Mouse (Mus musculus) ES-Bruce4 (cell line): ENCODE data around the gene Acsl1. TPM values are rescaled to one million over a fixed set of nuclear protein-coding genes. Genes with fewer than 3 reads are reported as not detected.

Experiments
- H3K27ac ChIP-seq: 2 replicates; pipeline ENCODE4 v1.5.1; 2012; ENCODE audit warnings: low read length, inconsistent platforms; ENCODE audit not compliant: insufficient read depth
- H3K27me3 ChIP-seq: 2 replicates; pipeline ENCODE4 v1.6.1; 2012; ENCODE audit warnings: mild to moderate bottlenecking, low read length, inconsistent platforms; ENCODE audit not compliant: control insufficient read depth, poor library complexity, insufficient read depth, severe bottlenecking
- H3K36me3 ChIP-seq: 2 replicates; pipeline ENCODE4 v1.6.1; 2012; ENCODE audit warnings: inconsistent platforms, mild to moderate bottlenecking, low read length, moderate library complexity; ENCODE audit not compliant: control insufficient read depth, poor library complexity, insufficient read depth, severe bottlenecking
- H3K4me1 ChIP-seq: one replicate; pipeline ENCODE4 v1.8.1; 2011; ENCODE audit warnings: low read length; ENCODE audit not compliant: control insufficient read depth, insufficient read depth
- H3K4me3 ChIP-seq: 2 replicates; pipeline ENCODE4 v1.5.1; 2011; ENCODE audit warnings: low read depth, mild to moderate bottlenecking, low read length
- H3K9ac ChIP-seq: 2 replicates; pipeline ENCODE4 v1.6.1; 2012; ENCODE audit warnings: low read depth, mild to moderate bottlenecking, inconsistent platforms; ENCODE audit not compliant: poor library complexity, severe bottlenecking
- H3K9me3 ChIP-seq: replicated peaks from 2 replicates; pipeline ENCODE4 v1.6.1; 2012; ENCODE audit warnings: mild to moderate bottlenecking, low read length, inconsistent platforms; ENCODE audit not compliant: control insufficient read depth, poor library complexity, insufficient read depth, severe bottlenecking
- CTCF ChIP-seq: IDR thresholded peaks from one replicate; pipeline ENCODE4 v1.8.1; 2011; ENCODE audit warnings: low read depth, low read length
- EP300 ChIP-seq: IDR thresholded peaks from 2 replicates; pipeline ENCODE4 v1.6.1; 2011; ENCODE audit warnings: low read depth, low read length; ENCODE audit not compliant: insufficient read depth
- POLR2A ChIP-seq: IDR thresholded peaks from one replicate; pipeline ENCODE4 v1.8.1; 2011; ENCODE audit warnings: low read length; ENCODE audit not compliant: insufficient read depth
- polyA plus RNA-seq: library from polyadenylated mRNA; stranded (reverse); fragments of >200 nt; gene quantifications from 2 replicates; pipeline ENCODE4 v1.2.4, GENCODE M21; 2011; ENCODE audit warnings: low read depth; ENCODE audit not compliant: missing spikeins, insufficient read depth, insufficient read length

Gene Acsl1
- polyA plus RNA-seq, 1 experiment, result 18.8 TPM

GRCm38 (mm10) chr8:46478783-46479182 lies 7.9 kb downstream of the Acsl1 start:
- peaks cover 2% of the 10 kb centered on the region for H3K4me1 ChIP-seq
- no peak overlapping the region for H3K4me3 ChIP-seq
- H3K27ac ChIP-seq, result no peak overlapping the region
- TF ChIP-seq EP300 (no peak), POLR2A (no peak), CTCF (no peak)
- no peaks in the 10 kb centered on the region for H3K27me3 ChIP-seq
- no peak overlapping the region for H3K9ac ChIP-seq
- no peaks in the 10 kb centered on the region; the same call in 1 of the 2 replicates for H3K36me3 ChIP-seq
- H3K9me3 ChIP-seq, result no peaks in the 10 kb centered on the region

GRCm38 (mm10) chr8:46479794-46480532 lies 9.1 kb downstream of the Acsl1 start:
- no peaks in the 10 kb centered on the region; the same call in 1 of the 2 replicates for H3K36me3 ChIP-seq
- TF ChIP-seq EP300 (no peak), POLR2A (no peak), CTCF (no peak)
- peaks cover 2% of the 10 kb centered on the region for H3K4me1 ChIP-seq
- no peak overlapping the region for H3K27ac ChIP-seq
- H3K27me3 ChIP-seq, result no peaks in the 10 kb centered on the region
- no peaks in the 10 kb centered on the region for H3K9me3 ChIP-seq
- no peak overlapping the region for H3K9ac ChIP-seq
- H3K4me3 ChIP-seq, result no peak overlapping the region

DNA sequence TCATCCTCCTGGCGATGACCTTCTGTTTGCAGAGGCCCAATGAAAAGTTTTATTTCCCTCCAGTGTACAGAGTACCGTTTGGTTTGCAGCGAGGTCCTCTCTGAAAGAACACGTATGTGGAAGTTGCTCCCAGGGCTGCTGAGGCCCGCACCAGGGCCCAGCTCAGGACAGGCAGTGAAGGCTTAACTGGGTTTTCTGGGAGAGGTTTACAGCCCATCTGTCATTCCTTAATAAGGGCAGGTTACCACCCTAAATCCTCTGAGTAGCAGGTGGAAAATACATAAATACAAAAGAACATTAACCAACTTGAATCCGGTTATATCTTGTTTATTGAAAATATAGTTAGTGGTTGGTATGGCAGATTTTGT lies 9.7 kb downstream of the Acsl1 start:
- TF ChIP-seq POLR2A (no peak), CTCF (no peak), EP300 (no peak)
- Histone ChIP-seq H3K4me1 (peaks cover 2% of the 10 kb centered on the region), H3K27me3 (no peaks in the 10 kb centered on the region), H3K27ac (no peak overlapping the region), H3K9ac (no peak overlapping the region), H3K4me3 (no peak overlapping the region), H3K36me3 (no peaks in the 10 kb centered on the region; the same call in 1 of the 2 replicates), H3K9me3 (no peaks in the 10 kb centered on the region)

DNA sequence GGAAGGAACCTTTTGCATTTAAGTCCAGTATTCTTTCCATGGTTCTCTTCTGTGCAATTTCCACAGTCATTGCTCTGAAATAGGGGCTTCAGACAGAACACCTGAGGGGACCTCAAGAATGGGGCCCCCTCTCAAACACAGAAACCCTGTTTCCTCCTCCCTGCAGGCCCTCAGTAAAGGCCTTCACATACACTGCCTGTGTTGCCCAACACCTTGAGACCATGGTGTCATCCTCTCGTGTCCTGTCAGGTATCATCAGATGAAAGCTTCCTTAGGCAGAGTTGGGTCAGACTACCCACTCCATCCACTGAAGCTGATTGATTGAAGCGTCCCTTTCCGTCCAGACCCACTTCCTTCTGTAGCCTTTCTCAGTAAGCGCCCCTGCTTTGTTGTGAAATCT lies 11.9 kb downstream of the Acsl1 start:
- Histone ChIP-seq H3K36me3 (no peaks in the 10 kb centered on the region; the same call in 1 of the 2 replicates), H3K27ac (no peak overlapping the region), H3K4me3 (no peak overlapping the region), H3K27me3 (no peaks in the 10 kb centered on the region), H3K9me3 (no peaks in the 10 kb centered on the region), H3K4me1 (peaks cover 2% of the 10 kb centered on the region), H3K9ac (no peak overlapping the region)
- no peak for TF ChIP-seq CTCF
- TF ChIP-seq EP300, result no peak
- no peak for TF ChIP-seq POLR2A

- H3K9me3 ChIP-seq, result no peaks in the 10 kb centered on the region
- no peak overlapping the region for H3K4me3 ChIP-seq
- no peaks in the 10 kb centered on the region for H3K27me3 ChIP-seq
- peaks cover 2% of the 10 kb centered on the region for H3K4me1 ChIP-seq
- H3K27ac ChIP-seq, result no peak overlapping the region
- H3K9ac ChIP-seq, result no peak overlapping the region
- no peak for TF ChIP-seq EP300
- TF ChIP-seq POLR2A, result no peak
- TF ChIP-seq CTCF, result no peak
- H3K36me3 ChIP-seq, result no peaks in the 10 kb centered on the region; the same call in 1 of the 2 replicates
Measured at GRCm38 (mm10) chr8:46483247-46483646, 12.4 kb downstream of the Acsl1 start.

GRCm38 (mm10) chr8:46484077-46484476 lies 13.2 kb downstream of the Acsl1 start:
- H3K9ac ChIP-seq, result no peak overlapping the region
- H3K27me3 ChIP-seq, result no peaks in the 10 kb centered on the region
- TF ChIP-seq CTCF (no peak), POLR2A (no peak), EP300 (no peak)
- H3K36me3 ChIP-seq, result no peaks in the 10 kb centered on the region; the same call in 1 of the 2 replicates
- no peaks in the 10 kb centered on the region for H3K9me3 ChIP-seq
- no peak overlapping the region for H3K4me3 ChIP-seq
- H3K4me1 ChIP-seq, result peaks cover 2% of the 10 kb centered on the region
- H3K27ac ChIP-seq, result peak overlapping the region; percentile 30
